Mouse (Mus musculus) v-Abl transformed pro-B cells (cell line): Measurements from ENCODE around the gene Gm9507.
"Not testable (repeated sequence)": the region's sequence is repeated elsewhere in the genome, so short reads cannot be mapped to it uniquely, and the experiment has no call there.

ENCODE experiments used
- in situ Hi-C, 2 experiments: fragments of 400-800 bp; cut with MboI; formaldehyde crosslinking; loops; one replicate each; pipeline ENCODE4 v1.15.1; 2025; ENCODE audit not compliant: unreplicated experiment in 2 of 2

Gene Gm9507

GRCm38 (mm10) chr10:77776844-77777243 is 34.8 kb downstream of the Gm9507 start, which contains the start of gene Gm7138:
Gene Gm7138 (minus strand): TSS chr10:77776944.
- in situ Hi-C loops = not testable (repeated sequence)

- in situ Hi-C loops = not testable (repeated sequence)
Observed at GRCm38 (mm10) chr10:77772142-77772541, 39.5 kb downstream of the Gm9507 start.

- in situ Hi-C loops = not testable (repeated sequence)
Observed at GRCm38 (mm10) chr10:77771225-77771624, 40.4 kb downstream of the Gm9507 start, which contains the start of gene Gm3238. Gene Gm3238 (minus strand): TSS chr10:77771325.

GRCm38 (mm10) chr10:77769727-77770126 is 41.9 kb downstream of the Gm9507 start:
- in situ Hi-C loops = no loop called here
